Mouse (Mus musculus): ENCODE measurements around the gene Sapcd1.

The Sapcd1 gene

GRCm38 (mm10) chr17:35027277-35028068, at the start of gene Sapcd1:
TSS of gene Sapcd1 (minus strand) at chr17:35028016.
- peak; percentile 58 to 83 for DNase-seq (ENCODE audit: low spot score in 2 of 2)

GRCm38 (mm10) chr17:35077285-35077684, 49.5 kb upstream of the Sapcd1 start:
- DNase-seq (ENCODE audit: low spot score in 2 of 2), result no peak

- DNase-seq (ENCODE audit: low spot score in 2 of 2), result no peak
These were observed 48.8 kb upstream of the Sapcd1 start, which contains the start of gene Ly6g6e for GRCm38 (mm10) chr17:35076507-35077176. TSS of gene Ly6g6e (plus strand) at chr17:35076902.

GRCm38 (mm10) chr17:35074097-35074496, 46.3 kb upstream of the Sapcd1 start:
- DNase-seq (ENCODE audit: low spot score in 2 of 2), result no peak

- no peak for DNase-seq (ENCODE audit: low spot score in 2 of 2)
These were observed 43.6 kb upstream of the Sapcd1 start for GRCm38 (mm10) chr17:35071454-35071853.

GRCm38 (mm10) chr17:35070556-35071229, 42.9 kb upstream of the Sapcd1 start:
- no peak for DNase-seq (ENCODE audit: low spot score in 2 of 2)

GRCm38 (mm10) chr17:35068213-35068914, 40.5 kb upstream of the Sapcd1 start:
- DNase-seq (ENCODE audit: low spot score in 2 of 2), result no peak

- no peak for DNase-seq (ENCODE audit: low spot score in 2 of 2)
These were observed 38.3 kb upstream of the Sapcd1 start, which contains the start of gene Mpig6b for GRCm38 (mm10) chr17:35066084-35066483. TSS of gene Mpig6b (minus strand) at chr17:35066184.

- no peak for DNase-seq (ENCODE audit: low spot score in 2 of 2)
These were observed 37.4 kb upstream of the Sapcd1 start, which contains the start of gene Ly6g6c for GRCm38 (mm10) chr17:35064951-35065947. TSS of gene Ly6g6c (plus strand) at chr17:35065388.

GRCm38 (mm10) chr17:35064378-35064877, 36.6 kb upstream of the Sapcd1 start:
- DNase-seq (ENCODE audit: low spot score in 2 of 2), result no peak

GRCm38 (mm10) chr17:35063466-35063865, 35.6 kb upstream of the Sapcd1 start:
- DNase-seq (ENCODE audit: low spot score in 2 of 2), result peak in 1 of 2 experiments; percentile 32

GRCm38 (mm10) chr17:35061299-35061698, 33.5 kb upstream of the Sapcd1 start:
- DNase-seq (ENCODE audit: low spot score in 2 of 2), result no peak

- DNase-seq (ENCODE audit: low spot score in 2 of 2), result no peak
These were observed 33.0 kb upstream of the Sapcd1 start for GRCm38 (mm10) chr17:35060737-35061297.

GRCm38 (mm10) chr17:35060071-35060470, 32.3 kb upstream of the Sapcd1 start:
- DNase-seq (ENCODE audit: low spot score in 2 of 2), result no peak

GRCm38 (mm10) chr17:35058911-35059892, 31.4 kb upstream of the Sapcd1 start, which contains the start of gene Ddah2:
TSS of gene Ddah2 (plus strand) at chr17:35059035.
- peak; percentile 79 to 92 for DNase-seq (ENCODE audit: low spot score in 2 of 2)

GRCm38 (mm10) chr17:35058316-35058715, 30.5 kb upstream of the Sapcd1 start:
- no peak for DNase-seq (ENCODE audit: low spot score in 2 of 2)

- DNase-seq (ENCODE audit: low spot score in 2 of 2), result no peak
These were observed 29.3 kb upstream of the Sapcd1 start for GRCm38 (mm10) chr17:35057090-35057489.

- no peak for DNase-seq (ENCODE audit: low spot score in 2 of 2)
These were observed 28.1 kb upstream of the Sapcd1 start for GRCm38 (mm10) chr17:35055691-35056495.

Measured in cerebellum, postnatal 4 days (tissue).